Mouse (Mus musculus): ENCODE results near the gene Tbc1d12.

DNA sequence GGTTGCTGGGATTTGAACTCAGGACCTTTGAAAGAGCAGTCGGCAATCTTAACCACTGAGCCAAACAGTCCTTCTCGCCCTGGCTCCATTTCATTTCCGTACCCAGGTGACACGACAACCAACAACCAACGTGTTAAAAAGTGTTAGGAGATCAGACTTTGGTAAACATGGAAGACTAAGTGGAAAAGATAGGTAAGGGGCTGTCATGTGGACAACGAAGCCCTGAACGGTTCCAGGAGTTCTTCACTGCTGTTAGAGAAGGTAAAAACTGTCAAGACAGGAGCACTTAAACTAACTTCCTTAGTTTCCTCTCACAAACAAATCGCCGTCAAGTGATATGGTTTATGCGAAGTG lies 318 bp upstream of the Tbc1d12 start:
- TF ChIP-seq USF1 (IDR thresholded peaks at IDR 0.05; ENCODE audit: low read depth) (no peak), CEBPB (IDR thresholded peaks at IDR 0.05; ENCODE audit: insufficient read depth, poor library complexity, severe bottlenecking) (no peak), POLR2A (IDR thresholded peaks at IDR 0.05; ENCODE audit: insufficient read length, low read depth) (no peak), MAX (IDR thresholded peaks at IDR 0.05; ENCODE audit: low read depth) (no peak), REST (IDR thresholded peaks at IDR 0.05; ENCODE audit: insufficient read depth, insufficient read length) (no peak), POLR2AphosphoS2 (IDR thresholded peaks at IDR 0.05; ENCODE audit: insufficient read length, low read depth) (no peak), TCF12 (IDR thresholded peaks at IDR 0.05; ENCODE audit: insufficient read depth, poor library complexity, severe bottlenecking) (no peak), E2F4 (IDR thresholded peaks at IDR 0.05; ENCODE audit: insufficient read depth) (no peak), MYOD1 (IDR thresholded peaks at IDR 0.05; ENCODE audit: control insufficient read depth in 1 of 3, insufficient read length in 2 of 3, low read depth in 2 of 3) (no peak), MYOG (IDR thresholded peaks at IDR 0.05; ENCODE audit: control insufficient read depth in 1 of 3, insufficient read depth in 1 of 3, insufficient read length in 2 of 3, low read depth in 2 of 3) (no peak), SRF (IDR thresholded peaks at IDR 0.05; ENCODE audit: control insufficient read depth, insufficient read length, low read depth) (no peak)

All from myocyte (in vitro differentiated cells).